Mouse (Mus musculus) left cerebral cortex, adult 9 months (tissue): ENCODE data around the gene Nrxn3.

ENCODE experiments used
- DNase-seq, 2 experiments: peaks; one replicate each; pipeline ENCODE4 v3.0.0; 2022; ENCODE audit warnings: low spot score in 2 of 2

The Nrxn3 gene

GRCm38 (mm10) chr12:89812550-89813207 lies 1090.0 kb downstream of the Nrxn3 start:
- no peak for DNase-seq

- DNase-seq, result no peak
Observed at GRCm38 (mm10) chr12:89813294-89813693, 1090.6 kb downstream of the Nrxn3 start.

- no peak for DNase-seq
Observed at GRCm38 (mm10) chr12:89813718-89814117, 1091.0 kb downstream of the Nrxn3 start.

- no peak for DNase-seq
Observed at GRCm38 (mm10) chr12:89814536-89814935, 1091.9 kb downstream of the Nrxn3 start.

- DNase-seq, result no peak
Observed at GRCm38 (mm10) chr12:89817072-89817773, 1094.5 kb downstream of the Nrxn3 start.

GRCm38 (mm10) chr12:89818200-89818599 lies 1095.5 kb downstream of the Nrxn3 start:
- DNase-seq, result no peak

- no peak for DNase-seq
Observed at GRCm38 (mm10) chr12:89822141-89822540, 1099.5 kb downstream of the Nrxn3 start.

GRCm38 (mm10) chr12:89829927-89830326 lies 1107.3 kb downstream of the Nrxn3 start:
- DNase-seq, result no peak

- no peak for DNase-seq
Observed at GRCm38 (mm10) chr12:89830350-89830749, 1107.7 kb downstream of the Nrxn3 start.

DNA sequence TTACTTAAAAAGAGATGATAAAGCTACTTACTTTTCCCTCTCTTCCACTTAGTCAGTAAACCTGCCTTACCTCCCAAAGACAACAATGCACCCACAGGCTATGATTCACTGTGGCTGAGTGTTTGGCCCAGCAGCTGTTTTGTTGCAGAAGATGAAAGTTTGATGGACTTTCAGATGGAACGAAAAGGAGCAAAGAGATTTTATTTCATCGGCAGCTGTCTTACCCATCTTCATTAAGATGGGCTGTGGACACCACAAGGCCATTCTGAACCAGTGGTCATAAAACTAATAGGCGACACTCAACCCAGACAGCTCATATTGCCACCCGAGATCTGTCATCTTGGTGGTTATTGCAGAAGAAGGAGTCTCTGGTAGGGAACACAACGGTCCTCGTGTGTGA lies 1108.6 kb downstream of the Nrxn3 start:
- no peak for DNase-seq

- no peak for DNase-seq
Observed at GRCm38 (mm10) chr12:89836271-89836670, 1113.6 kb downstream of the Nrxn3 start.

DNA sequence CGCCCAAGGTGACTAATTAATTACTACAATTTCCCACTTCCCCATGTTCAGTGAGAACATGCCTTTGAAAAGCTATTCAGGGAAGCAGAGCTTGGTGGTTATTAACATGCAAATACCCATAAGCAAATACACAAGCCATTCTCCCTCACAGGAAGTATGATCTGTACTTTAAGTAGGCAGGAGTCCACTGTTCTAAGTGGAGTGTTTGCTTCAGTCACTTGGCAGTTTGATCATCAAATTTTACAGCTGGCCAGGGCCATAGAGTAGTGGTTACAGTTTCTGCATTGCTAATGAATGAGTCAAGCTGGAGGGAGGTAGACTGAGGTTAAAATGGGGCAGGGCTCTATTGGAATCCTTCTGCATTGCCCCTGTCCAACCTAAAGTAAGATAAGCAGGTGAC lies 1120.2 kb downstream of the Nrxn3 start:
- no peak for DNase-seq

DNA sequence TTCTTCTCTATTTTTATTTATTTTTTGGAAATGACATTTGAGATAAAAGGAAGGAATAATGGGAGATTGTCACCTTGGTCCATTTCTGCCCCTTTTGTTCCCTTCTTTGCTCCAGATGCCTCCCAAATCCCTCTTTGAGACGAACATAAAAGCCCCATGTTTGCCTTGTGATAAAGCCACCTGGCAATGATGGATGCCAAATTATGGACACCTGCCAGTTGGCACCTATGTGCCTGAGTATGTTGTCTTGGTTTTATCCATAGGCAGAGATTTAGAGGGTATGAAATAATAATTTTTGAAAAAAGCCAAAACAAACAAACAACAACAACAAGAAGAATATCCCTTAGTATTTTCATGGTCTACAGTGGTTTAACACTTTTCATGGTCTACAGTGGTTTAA lies 1125.4 kb downstream of the Nrxn3 start:
- DNase-seq, result no peak

- no peak for DNase-seq
Observed at GRCm38 (mm10) chr12:89854355-89854754, 1131.7 kb downstream of the Nrxn3 start.

DNA sequence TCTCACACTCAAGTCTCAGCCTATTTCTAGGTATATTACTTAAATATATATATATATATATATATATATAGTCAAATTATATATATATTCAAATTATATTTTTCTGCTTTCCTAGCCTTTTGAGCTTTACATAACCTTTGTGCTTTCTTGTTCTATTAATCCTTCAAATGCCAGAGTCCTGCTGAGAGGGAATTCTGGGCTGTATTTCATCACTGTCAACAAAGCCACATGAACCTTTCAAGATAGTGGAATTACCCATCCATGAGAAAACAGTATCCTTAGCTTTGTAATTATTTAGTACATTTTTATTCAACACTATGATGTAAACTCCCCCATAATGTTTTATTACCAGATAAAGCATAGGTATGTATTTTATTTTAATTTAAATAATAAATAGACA lies 1144.4 kb downstream of the Nrxn3 start:
- DNase-seq, result no peak

GRCm38 (mm10) chr12:89882617-89883370 lies 1160.1 kb downstream of the Nrxn3 start:
- no peak for DNase-seq

DNA sequence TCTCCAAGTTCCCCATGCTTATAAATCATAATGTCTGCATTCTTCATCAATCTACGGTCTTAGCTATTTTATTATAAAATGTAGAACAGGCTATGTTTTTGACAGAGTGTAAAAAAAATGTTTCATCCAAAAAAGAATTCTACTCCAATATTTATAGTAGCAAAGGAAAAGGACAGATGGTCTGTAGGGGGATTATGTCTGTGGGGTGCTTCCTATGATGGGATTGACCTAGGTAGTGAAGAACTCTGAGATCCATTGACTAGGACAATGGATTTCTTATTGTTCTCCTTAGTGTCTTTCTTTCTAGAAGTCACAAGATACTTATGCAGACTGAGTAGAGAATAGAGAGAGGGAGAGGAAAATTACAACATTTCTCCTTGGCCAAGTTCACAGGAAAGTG lies 1161.9 kb downstream of the Nrxn3 start:
- no peak for DNase-seq

DNA sequence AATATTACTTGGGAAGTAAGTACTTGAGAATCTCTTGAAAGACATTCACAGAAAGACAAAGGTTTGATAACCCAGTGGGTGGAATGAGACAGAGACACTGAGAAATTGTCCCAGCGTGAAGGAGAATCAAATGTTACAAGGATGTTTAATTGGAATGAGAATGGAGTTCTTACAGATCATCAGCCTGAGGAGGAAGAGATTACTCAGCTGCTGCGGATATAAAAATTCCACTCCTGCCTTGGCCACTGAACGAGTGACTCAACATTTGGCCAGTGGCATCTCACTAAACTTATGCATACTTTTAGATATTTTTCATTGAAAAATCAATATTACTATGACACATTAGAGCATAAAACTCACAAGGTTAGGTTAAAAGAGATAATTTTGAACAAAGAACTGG lies 1166.0 kb downstream of the Nrxn3 start:
- no peak for DNase-seq

DNA sequence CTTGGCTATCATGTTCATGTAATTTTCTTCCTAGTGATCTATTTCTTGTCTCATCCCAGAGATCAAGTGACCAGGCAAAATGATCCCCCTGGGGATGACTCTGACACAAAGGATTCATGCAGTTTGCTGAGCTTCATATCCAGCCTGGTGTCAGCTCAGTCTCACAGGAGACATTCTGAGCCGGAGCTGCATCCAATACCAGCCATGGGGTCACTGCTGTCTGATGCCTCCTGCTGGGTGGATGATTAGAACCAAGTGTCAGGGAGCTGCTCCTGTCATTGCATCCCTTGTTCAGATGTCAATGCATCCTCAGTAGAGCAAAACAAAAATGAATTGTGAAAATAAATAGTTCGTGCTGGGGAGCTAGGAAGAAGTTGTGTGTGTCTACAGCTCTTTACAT lies 1174.2 kb downstream of the Nrxn3 start:
- no peak for DNase-seq

- DNase-seq, result no peak
Observed at GRCm38 (mm10) chr12:89909578-89909977, 1186.9 kb downstream of the Nrxn3 start.

DNA sequence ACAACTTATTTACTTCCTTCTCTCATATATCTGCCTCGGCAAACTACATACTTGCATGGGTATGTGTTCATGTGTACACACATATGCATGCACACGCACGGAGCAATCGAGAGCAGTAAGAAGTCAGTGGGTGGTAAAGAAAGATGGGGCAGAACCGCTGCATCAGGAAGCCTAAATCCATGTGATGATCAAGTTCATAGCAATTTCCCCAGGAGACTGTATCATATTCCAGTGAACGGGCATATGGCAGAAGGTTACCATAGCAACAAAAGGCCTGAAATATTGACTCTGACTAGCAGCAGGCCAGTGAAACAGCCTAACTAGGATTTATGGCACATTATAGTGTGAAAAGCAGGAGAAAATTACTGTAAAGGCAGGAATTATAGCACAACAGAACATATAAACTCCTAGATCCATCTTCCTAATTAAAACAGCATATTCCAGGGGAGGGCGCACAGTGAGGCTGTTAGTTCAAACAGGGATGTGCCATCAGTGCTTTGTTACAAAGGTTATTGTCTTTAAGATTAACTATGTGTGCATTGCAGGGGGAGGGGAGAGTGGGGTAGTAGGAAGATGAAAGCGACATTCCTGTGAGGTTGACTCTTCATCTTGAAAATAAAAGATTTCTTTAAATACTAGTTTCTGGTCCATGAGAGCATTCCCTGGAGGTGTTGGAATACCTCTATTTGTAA lies 1195.6 kb downstream of the Nrxn3 start:
- no peak for DNase-seq

DNA sequence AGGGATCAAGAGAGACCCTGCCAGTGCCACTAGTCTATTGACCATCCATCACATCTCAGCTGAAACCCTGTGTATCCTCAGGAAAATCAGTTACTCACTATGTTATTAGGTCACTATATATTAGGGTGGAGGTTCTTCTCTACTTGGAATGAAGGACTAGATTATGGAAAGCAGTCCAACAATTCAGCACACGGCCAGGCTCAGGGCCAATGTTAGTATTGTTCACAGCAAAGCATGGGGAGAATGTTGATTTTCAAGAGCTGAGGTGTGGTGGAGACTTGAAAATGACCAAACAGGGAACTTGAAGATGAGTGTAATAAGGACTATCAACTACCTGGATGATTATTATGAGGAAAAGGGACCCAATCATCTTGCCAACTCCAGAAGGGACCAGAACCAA lies 1209.7 kb downstream of the Nrxn3 start:
- no peak for DNase-seq
